Mouse (Mus musculus) liver, embryonic 12.5 days (tissue): ENCODE measurements around the gene Clec2d. TPM values are rescaled to one million over a fixed set of nuclear protein-coding genes. Genes with fewer than 3 reads are reported as not detected.

Source experiments
- ATAC-seq: fragments of 200-750 bp; cut with Nextera tagmentation; 2 replicates; pipeline ENCODE4 v1.8.0; 2017; ENCODE audit warnings: moderate number of reproducible peaks, mild to moderate bottlenecking, moderate library complexity
- H3K27ac ChIP-seq: fragments of 300-500 bp; sonication (generic); 2 replicates; pipeline ENCODE4 v1.5.1; 2016; ENCODE audit warnings: mild to moderate bottlenecking
- H3K27me3 ChIP-seq: fragments of 300-500 bp; sonication (generic); replicated peaks from 2 replicates; pipeline ENCODE4 v1.6.1; 2016; ENCODE audit warnings: mild to moderate bottlenecking, moderate library complexity
- H3K36me3 ChIP-seq: fragments of 300-500 bp; sonication (generic); 2 replicates; pipeline ENCODE4 v1.6.1; 2016; ENCODE audit warnings: mild to moderate bottlenecking, moderate library complexity
- H3K4me1 ChIP-seq: fragments of 300-500 bp; sonication (generic); 2 replicates; pipeline ENCODE4 v1.6.1; 2016
- H3K4me2 ChIP-seq: fragments of 300-500 bp; sonication (generic); 2 replicates; pipeline ENCODE4 v1.6.1; 2016; ENCODE audit warnings: mild to moderate bottlenecking, moderate library complexity
- H3K4me3 ChIP-seq: fragments of 300-500 bp; sonication (generic); 2 replicates; pipeline ENCODE4 v1.5.1; 2016; ENCODE audit warnings: mild to moderate bottlenecking, moderate library complexity
- H3K9ac ChIP-seq: fragments of 300-500 bp; sonication (generic); 2 replicates; pipeline ENCODE4 v1.6.1; 2016; ENCODE audit warnings: mild to moderate bottlenecking, moderate library complexity
- H3K9me3 ChIP-seq: fragments of 300-500 bp; sonication (generic); replicated peaks from 2 replicates; pipeline ENCODE4 v1.6.1; 2016; ENCODE audit warnings: mild to moderate bottlenecking, moderate library complexity
- WGBS: fragments of 180-500 bp; shearing (Covaris S2); methylation state at CpG from one replicate; pipeline ENCODE4 v1.1.7; 2016; ENCODE audit not compliant: insufficient replicate concordance; 5-methylcytosine and 5-hydroxymethylcytosine counted together
- polyA plus RNA-seq: library from polyadenylated mRNA; unstranded; fragments of >200 nt; fragmentation: Nextera tagmentation; extraction: Ambion mirVana; gene quantifications from 2 replicates; pipeline ENCODE4 v1.2.1, GENCODE M21; 2016

The Clec2d gene
- polyA plus RNA-seq: not detected in 2 replicates

GRCm38 (mm10) chr6:129180403-129181169 lies at the start of gene Clec2d:
Gene Clec2d (plus strand): TSS chr6:129180615.
- peaks cover 24% of the 10 kb centered on the region for H3K36me3 ChIP-seq
- peak within 1 kb of the TSS; percentile 61 for H3K4me3 ChIP-seq
- H3K4me1 ChIP-seq: peaks cover 8% of the 10 kb centered on the region; the same call in 1 of the 2 replicates
- H3K4me2 ChIP-seq: peak within 1 kb of the TSS; percentile 70
- no peaks in the 10 kb centered on the region for H3K9me3 ChIP-seq
- WGBS: 10% methylated on average over 15 of the region's 15 CpGs
- no peaks in the 10 kb centered on the region for H3K27me3 ChIP-seq
- peak within 1 kb of the TSS; percentile 68 for H3K9ac ChIP-seq
- ATAC-seq: peak; percentile 92
- H3K27ac ChIP-seq: peak within 1 kb of the TSS; percentile 85

- H3K9ac ChIP-seq: no peak overlapping the region
- no peak overlapping the region for H3K4me2 ChIP-seq
- no peak overlapping the region for H3K27ac ChIP-seq
- H3K27me3 ChIP-seq: no peaks in the 10 kb centered on the region
- ATAC-seq: no peak
- H3K4me3 ChIP-seq: no peak overlapping the region
- WGBS: 62% methylated on average over 4 of the region's 4 CpGs
- no peaks in the 10 kb centered on the region for H3K36me3 ChIP-seq
- no peaks in the 10 kb centered on the region for H3K4me1 ChIP-seq
- H3K9me3 ChIP-seq: no peaks in the 10 kb centered on the region
These were observed 47.6 kb upstream of the Clec2d start for GRCm38 (mm10) chr6:129132604-129133341.

GRCm38 (mm10) chr6:129146812-129147211 lies 33.6 kb upstream of the Clec2d start:
- no peaks in the 10 kb centered on the region for H3K27me3 ChIP-seq
- no peak overlapping the region for H3K4me2 ChIP-seq
- 80% methylated on average over 2 of the region's 2 CpGs for WGBS
- no peak overlapping the region for H3K4me3 ChIP-seq
- H3K4me1 ChIP-seq: no peaks in the 10 kb centered on the region
- no peak overlapping the region for H3K9ac ChIP-seq
- ATAC-seq: no peak
- H3K36me3 ChIP-seq: no peaks in the 10 kb centered on the region
- H3K27ac ChIP-seq: no peak overlapping the region
- H3K9me3 ChIP-seq: no peaks in the 10 kb centered on the region

- Histone ChIP-seq H3K9me3 (no peaks in the 10 kb centered on the region), H3K4me3 (no peak overlapping the region), H3K36me3 (no peaks in the 10 kb centered on the region), H3K4me2 (no peak overlapping the region), H3K27me3 (no peaks in the 10 kb centered on the region), H3K4me1 (no peaks in the 10 kb centered on the region), H3K27ac (no peak overlapping the region), H3K9ac (no peak overlapping the region)
- 77% methylated on average over 3 of the region's 3 CpGs for WGBS
- ATAC-seq: no peak
These were observed 20.3 kb upstream of the Clec2d start for GRCm38 (mm10) chr6:129160103-129160502.

- WGBS: 63% methylated on average over 3 of the region's 3 CpGs
- no peaks in the 10 kb centered on the region for H3K4me1 ChIP-seq
- no peaks in the 10 kb centered on the region for H3K27me3 ChIP-seq
- no peaks in the 10 kb centered on the region for H3K9me3 ChIP-seq
- H3K9ac ChIP-seq: no peak overlapping the region
- no peak overlapping the region for H3K4me3 ChIP-seq
- H3K27ac ChIP-seq: no peak overlapping the region
- H3K4me2 ChIP-seq: no peak overlapping the region
- H3K36me3 ChIP-seq: no peaks in the 10 kb centered on the region
- ATAC-seq: no peak
These were observed 19.3 kb upstream of the Clec2d start for GRCm38 (mm10) chr6:129161136-129161535.

- ATAC-seq: no peak
- H3K4me1 ChIP-seq: no peaks in the 10 kb centered on the region
- H3K9ac ChIP-seq: no peak overlapping the region
- no peaks in the 10 kb centered on the region for H3K27me3 ChIP-seq
- H3K36me3 ChIP-seq: no peaks in the 10 kb centered on the region
- H3K4me3 ChIP-seq: no peak overlapping the region
- no peaks in the 10 kb centered on the region for H3K9me3 ChIP-seq
- H3K4me2 ChIP-seq: no peak overlapping the region
- no peak overlapping the region for H3K27ac ChIP-seq
These were observed 18.5 kb upstream of the Clec2d start for GRCm38 (mm10) chr6:129161951-129162350.

GRCm38 (mm10) chr6:129162587-129163159 lies 17.7 kb upstream of the Clec2d start:
- Histone ChIP-seq H3K36me3 (no peaks in the 10 kb centered on the region), H3K4me3 (no peak overlapping the region), H3K27me3 (no peaks in the 10 kb centered on the region), H3K9ac (no peak overlapping the region), H3K4me2 (no peak overlapping the region), H3K9me3 (no peaks in the 10 kb centered on the region), H3K4me1 (no peaks in the 10 kb centered on the region), H3K27ac (no peak overlapping the region)
- ATAC-seq: no peak
- WGBS: 56% methylated on average over 3 of the region's 3 CpGs

GRCm38 (mm10) chr6:129163606-129164005 lies 16.8 kb upstream of the Clec2d start:
- Histone ChIP-seq H3K27ac (no peak overlapping the region), H3K36me3 (no peaks in the 10 kb centered on the region), H3K4me1 (no peaks in the 10 kb centered on the region), H3K9me3 (no peaks in the 10 kb centered on the region), H3K9ac (no peak overlapping the region), H3K4me3 (no peak overlapping the region), H3K4me2 (no peak overlapping the region), H3K27me3 (no peaks in the 10 kb centered on the region)
- ATAC-seq: no peak
- WGBS: 66% methylated on average over 1 of the region's 1 CpGs

- no peak overlapping the region for H3K4me2 ChIP-seq
- no peak for ATAC-seq
- H3K27me3 ChIP-seq: no peaks in the 10 kb centered on the region
- no peaks in the 10 kb centered on the region for H3K9me3 ChIP-seq
- H3K4me3 ChIP-seq: no peak overlapping the region
- H3K4me1 ChIP-seq: no peaks in the 10 kb centered on the region
- H3K36me3 ChIP-seq: no peaks in the 10 kb centered on the region
- WGBS: 78% methylated on average over 1 of the region's 1 CpGs
- no peak overlapping the region for H3K9ac ChIP-seq
- no peak overlapping the region for H3K27ac ChIP-seq
These were observed 9.5 kb upstream of the Clec2d start for GRCm38 (mm10) chr6:129170925-129171324.

- ATAC-seq: no peak
- 80% methylated on average over 1 of the region's 1 CpGs for WGBS
These were observed 8.7 kb upstream of the Clec2d start for GRCm38 (mm10) chr6:129171675-129172074.

GRCm38 (mm10) chr6:129174836-129175235 lies 5.6 kb upstream of the Clec2d start:
- H3K36me3 ChIP-seq: no peaks in the 10 kb centered on the region
- H3K4me1 ChIP-seq: no peaks in the 10 kb centered on the region
- no peak overlapping the region for H3K4me2 ChIP-seq
- no peak overlapping the region for H3K4me3 ChIP-seq
- ATAC-seq: no peak
- no peak overlapping the region for H3K9ac ChIP-seq
- H3K27ac ChIP-seq: no peak overlapping the region
- H3K9me3 ChIP-seq: no peaks in the 10 kb centered on the region
- H3K27me3 ChIP-seq: no peaks in the 10 kb centered on the region

More at GRCm38 (mm10) chr6:129171675-129172074, 8.7 kb upstream of the Clec2d start:
- Histone ChIP-seq H3K4me2 (no peak overlapping the region), H3K4me3 (no peak overlapping the region), H3K9me3 (no peaks in the 10 kb centered on the region), H3K27ac (no peak overlapping the region), H3K4me1 (no peaks in the 10 kb centered on the region), H3K36me3 (no peaks in the 10 kb centered on the region), H3K27me3 (no peaks in the 10 kb centered on the region), H3K9ac (no peak overlapping the region)

GRCm38 (mm10) chr6:129175612-129176011 lies 4.8 kb upstream of the Clec2d start:
- Histone ChIP-seq H3K4me2 (no peak overlapping the region), H3K4me3 (no peak overlapping the region), H3K4me1 (no peaks in the 10 kb centered on the region), H3K36me3 (no peaks in the 10 kb centered on the region), H3K9ac (no peak overlapping the region), H3K9me3 (no peaks in the 10 kb centered on the region), H3K27ac (no peak overlapping the region), H3K27me3 (no peaks in the 10 kb centered on the region)
- ATAC-seq: no peak
